Mouse (Mus musculus) mesoderm, embryonic 11.5 days (tissue): ENCODE data around the gene Olfr472.
"Not testable (repeated sequence)": the region's sequence is repeated elsewhere in the genome, so short reads cannot be mapped to it uniquely, and the experiment has no call there.

Experiments
- DNase-seq: peaks from one replicate; pipeline ENCODE4 v3.0.0-alpha.2; 2012; ENCODE audit warnings: low read depth, low spot score

The Olfr472 gene

DNA sequence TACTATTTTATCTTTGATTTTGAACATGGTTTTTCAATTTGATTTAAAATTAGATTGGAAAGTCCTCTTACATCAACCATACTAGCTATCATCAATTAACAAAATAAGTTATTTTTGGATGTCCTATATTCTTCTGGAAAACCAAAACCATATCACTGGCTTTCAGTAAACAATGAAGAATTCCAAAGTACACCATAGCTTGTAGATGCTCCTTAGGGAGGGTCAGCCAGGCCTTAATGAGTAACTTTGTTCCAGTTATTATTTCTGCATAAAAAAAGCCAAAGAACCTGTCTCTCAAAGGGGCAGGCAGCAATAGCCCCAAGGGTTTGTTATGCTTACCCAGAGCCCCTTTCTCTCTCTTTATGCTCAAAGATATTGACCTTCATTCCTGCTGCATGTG, at the start of gene Olfr472:
Olfr472 (plus strand) TSS at position 301 of the 400 bp plus-strand sequence.
- no peak for DNase-seq

DNA sequence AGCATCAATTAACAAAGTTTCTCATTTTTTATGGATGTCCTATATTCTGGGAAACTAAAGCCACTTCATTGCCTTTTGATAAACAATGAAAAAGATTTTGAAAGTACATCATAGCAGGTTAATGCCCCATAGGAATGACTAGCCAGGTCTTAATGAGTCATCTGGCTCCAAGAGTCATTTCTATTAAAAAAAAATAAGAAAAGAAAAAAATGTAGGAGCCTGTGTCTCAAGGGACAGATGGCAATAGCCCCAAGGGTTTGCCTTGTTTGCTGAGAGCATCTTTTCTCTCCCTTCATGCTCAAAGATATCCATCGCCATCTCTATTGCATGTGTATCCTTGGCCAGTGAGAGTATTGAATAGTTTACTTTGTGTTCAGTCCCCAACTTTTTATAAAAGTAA, 32.4 kb downstream of the Olfr472 start, which contains the start of gene Olfr473:
Olfr473 (plus strand) TSS at position 301 of the 400 bp plus-strand sequence.
- DNase-seq, result no peak

DNA sequence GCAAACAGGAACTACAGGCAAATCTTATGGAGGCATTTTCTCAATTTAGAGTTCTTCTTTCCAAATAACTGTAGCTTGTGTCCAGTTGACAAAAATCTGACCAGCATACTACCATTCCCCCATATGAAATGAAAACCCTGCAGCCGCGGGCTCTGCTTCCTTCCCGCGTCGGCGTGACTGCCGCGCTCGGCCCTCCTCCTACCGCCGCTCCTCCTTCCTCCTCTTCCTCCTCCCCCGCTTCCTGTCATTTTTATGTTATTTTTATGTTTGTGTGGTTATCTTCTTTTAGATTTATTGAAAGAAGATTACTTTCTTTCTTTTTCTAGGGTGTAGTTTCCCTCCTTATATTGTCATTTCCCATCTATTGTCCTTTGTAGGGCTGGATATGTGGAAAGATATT, 54.8 kb downstream of the Olfr472 start:
- not testable (repeated sequence) for DNase-seq

DNA sequence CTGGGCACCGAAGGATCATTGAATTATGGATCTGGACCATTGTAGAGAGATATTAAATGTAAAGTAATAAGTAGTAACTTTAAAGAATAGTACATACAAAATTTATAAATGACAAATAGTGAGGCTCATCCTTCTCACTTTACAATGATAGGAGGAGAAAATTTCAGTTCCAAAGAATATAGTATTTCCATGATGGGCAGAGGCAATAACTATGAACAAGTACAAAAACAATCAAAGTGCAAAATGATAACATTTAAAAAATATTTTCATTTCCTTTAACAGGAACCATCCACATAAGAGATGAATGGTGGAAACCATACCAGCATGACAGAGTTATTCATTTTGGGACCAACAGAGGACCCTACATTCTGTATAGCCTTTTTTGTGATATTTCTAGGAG, 56.6 kb downstream of the Olfr472 start, which contains the start of gene Olfr474:
Olfr474 (plus strand) TSS at position 301 of the 400 bp plus-strand sequence.
- no peak for DNase-seq
